Mouse (Mus musculus) erythroblast, embryonic 14.5 days (primary cell): ENCODE data around the gene Trpv2. TPM values are rescaled to one million over a fixed set of nuclear protein-coding genes. Genes with fewer than 3 reads are reported as not detected.

Experiments used
- H3K27me3 ChIP-seq: 2 replicates; pipeline ENCODE4 v1.6.1; 2012; ENCODE audit warnings: inconsistent platforms; ENCODE audit not compliant: control insufficient read depth
- H3K36me3 ChIP-seq: 2 replicates; pipeline ENCODE4 v1.6.1; 2012; ENCODE audit warnings: mild to moderate bottlenecking, inconsistent platforms; ENCODE audit not compliant: control insufficient read depth
- H3K4me1 ChIP-seq: 2 replicates; pipeline ENCODE4 v1.6.1; 2012; ENCODE audit warnings: inconsistent platforms; ENCODE audit not compliant: control insufficient read depth
- H3K4me3 ChIP-seq: replicated peaks from 2 replicates; pipeline ENCODE3; 2012; ENCODE audit warnings: moderate library complexity, mild to moderate bottlenecking, inconsistent platforms
- H3K9me3 ChIP-seq: 2 replicates; pipeline ENCODE4 v1.6.1; 2012; ENCODE audit warnings: low read length, inconsistent platforms, mixed read lengths; ENCODE audit not compliant: control insufficient read depth
- GATA1 ChIP-seq: IDR thresholded peaks from 2 replicates; pipeline ENCODE4 v1.6.1; 2012; ENCODE audit warnings: low read length, inconsistent platforms, mixed read lengths
- TAL1 ChIP-seq: IDR thresholded peaks from 3 replicates; pipeline ENCODE4 v1.6.1; 2012; ENCODE audit warnings: low read length, inconsistent platforms, mixed read lengths
- polyA plus RNA-seq: library from polyadenylated mRNA; stranded (reverse); fragments of >175 nt; gene quantifications from 2 replicates; pipeline ENCODE4 v1.2.3, GENCODE M21; 2012

The Trpv2 gene
- polyA plus RNA-seq, 1 experiment, result 0.04 TPM

DNA sequence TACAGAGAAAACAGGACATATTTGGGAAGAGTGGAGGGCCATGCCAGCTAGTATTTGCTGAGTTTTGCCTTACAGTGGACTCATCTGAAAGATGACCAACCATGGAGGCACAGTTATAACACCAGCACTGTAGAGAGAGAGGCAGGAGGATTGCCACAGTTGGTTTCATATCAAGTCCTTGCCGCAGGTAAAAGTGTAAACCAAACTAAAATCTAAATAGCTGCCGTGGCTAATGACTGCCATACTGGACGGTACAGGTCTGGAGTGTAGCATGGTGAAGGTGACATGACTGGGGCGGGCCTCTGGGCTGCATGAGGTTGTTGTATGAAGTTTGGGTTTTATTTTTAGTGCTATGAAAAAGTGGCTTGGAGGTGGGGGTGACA lies 408 bp downstream of the Trpv2 start:
- Histone ChIP-seq H3K36me3 (no peaks in the 10 kb centered on the region), H3K4me1 (peaks cover 28% of the 10 kb centered on the region), H3K27me3 (peaks cover 11% of the 10 kb centered on the region), H3K9me3 (no peaks in the 10 kb centered on the region), H3K4me3 (no peak overlapping the region)
- no peak for TF ChIP-seq TAL1

DNA sequence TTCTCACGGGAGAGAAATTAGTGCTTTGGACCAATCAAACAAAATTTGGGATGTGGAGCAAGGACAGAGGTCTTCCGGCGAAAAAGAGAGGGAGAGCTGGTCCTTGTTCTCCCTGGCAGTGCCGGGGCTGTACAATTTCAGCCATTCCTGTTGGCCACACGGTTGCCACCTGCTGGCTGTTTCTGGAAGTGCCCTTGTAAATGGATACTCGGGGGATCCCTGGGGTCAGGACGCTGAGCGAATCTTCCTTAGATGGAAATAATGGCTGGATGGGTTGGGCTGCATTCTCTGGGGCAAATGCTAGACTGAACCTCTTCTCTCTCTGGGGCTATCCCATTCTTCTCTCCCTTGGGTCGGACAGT lies 992 bp downstream of the Trpv2 start:
- TF ChIP-seq GATA1 (no peak), TAL1 (no peak)
- Histone ChIP-seq H3K9me3 (no peaks in the 10 kb centered on the region), H3K4me3 (peak overlapping the region; percentile 59), H3K4me1 (peaks cover 30% of the 10 kb centered on the region), H3K36me3 (no peaks in the 10 kb centered on the region), H3K27me3 (peaks cover 11% of the 10 kb centered on the region)

DNA sequence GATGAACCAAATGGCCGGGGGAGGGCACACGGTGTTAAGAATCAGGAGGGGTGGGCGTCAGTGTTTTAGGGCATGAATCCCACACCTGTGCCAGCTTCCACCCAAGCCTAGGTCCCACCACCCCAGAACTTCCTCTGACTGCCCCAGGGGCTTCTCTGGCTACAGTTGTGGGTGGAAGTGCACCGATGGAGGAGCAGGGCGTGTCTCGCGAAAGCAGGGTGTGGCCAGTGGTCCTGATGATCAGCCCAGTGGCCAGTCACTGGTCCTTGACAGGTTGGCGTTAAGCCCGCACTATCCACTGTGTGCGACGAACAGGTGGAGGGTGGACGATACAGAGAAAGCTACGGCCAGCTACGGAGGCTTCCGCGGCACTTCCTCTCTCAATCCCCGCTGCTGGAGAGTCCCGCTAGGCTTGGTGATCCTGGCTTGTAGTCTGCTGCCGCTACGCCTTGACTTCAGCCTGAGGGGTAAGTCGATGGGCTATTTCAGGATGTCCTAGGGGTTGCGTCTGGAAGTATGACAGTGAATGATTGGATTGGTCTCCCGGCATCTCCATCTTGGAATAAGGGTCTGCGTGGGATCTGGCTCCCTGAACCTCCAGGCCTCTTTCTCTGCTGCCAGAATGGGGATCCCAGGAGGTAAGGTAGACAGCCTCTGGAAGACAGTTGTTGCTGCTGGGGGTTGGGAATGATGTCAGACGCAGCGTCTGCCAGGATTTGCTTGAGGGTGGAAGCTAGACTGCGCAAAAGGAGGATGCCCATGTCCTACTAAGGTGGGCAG lies 1.6 kb downstream of the Trpv2 start:
- H3K36me3 ChIP-seq, result no peaks in the 10 kb centered on the region
- H3K27me3 ChIP-seq, result peaks cover 11% of the 10 kb centered on the region
- H3K4me1 ChIP-seq, result peaks cover 34% of the 10 kb centered on the region
- no peaks in the 10 kb centered on the region for H3K9me3 ChIP-seq
- TF ChIP-seq GATA1, result no peak
- no peak for TF ChIP-seq TAL1
- H3K4me3 ChIP-seq, result peak overlapping the region; percentile 59

- peaks cover 11% of the 10 kb centered on the region for H3K27me3 ChIP-seq
- H3K9me3 ChIP-seq, result no peaks in the 10 kb centered on the region
- no peaks in the 10 kb centered on the region for H3K36me3 ChIP-seq
- peak overlapping the region; percentile 59 for H3K4me3 ChIP-seq
- TF ChIP-seq GATA1 (no peak), TAL1 (no peak)
- peaks cover 34% of the 10 kb centered on the region for H3K4me1 ChIP-seq
Measured at GRCm38 (mm10) chr11:62576530-62577152, 2.4 kb downstream of the Trpv2 start.

DNA sequence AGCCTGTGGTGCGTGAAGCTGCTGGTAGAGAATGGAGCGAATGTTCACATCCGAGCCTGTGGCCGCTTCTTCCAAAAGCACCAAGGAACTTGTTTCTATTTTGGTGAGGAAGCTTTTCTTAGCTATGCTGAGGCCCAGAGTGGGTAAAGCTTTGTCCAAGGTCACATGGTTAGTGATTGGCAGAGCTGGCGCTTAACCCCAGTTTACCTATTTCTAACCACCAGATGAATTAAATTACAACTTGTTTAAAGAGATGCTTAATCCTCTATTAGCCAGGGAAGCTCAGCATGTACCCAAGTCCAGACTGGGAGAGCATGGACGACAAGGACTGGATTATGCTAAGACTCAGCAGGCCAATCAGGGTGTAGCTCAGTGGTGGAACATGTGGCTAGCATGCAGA lies 8.7 kb downstream of the Trpv2 start:
- no peaks in the 10 kb centered on the region for H3K36me3 ChIP-seq
- no peaks in the 10 kb centered on the region for H3K9me3 ChIP-seq
- H3K4me1 ChIP-seq, result peaks cover 24% of the 10 kb centered on the region
- TF ChIP-seq GATA1, result no peak
- no peak for TF ChIP-seq TAL1
- H3K4me3 ChIP-seq, result no peak overlapping the region
- no peaks in the 10 kb centered on the region for H3K27me3 ChIP-seq

- Histone ChIP-seq H3K36me3 (no peaks in the 10 kb centered on the region), H3K4me1 (peaks cover 24% of the 10 kb centered on the region), H3K9me3 (no peaks in the 10 kb centered on the region), H3K27me3 (no peaks in the 10 kb centered on the region), H3K4me3 (no peak overlapping the region)
- TF ChIP-seq GATA1, result no peak
- no peak for TF ChIP-seq TAL1
Measured at GRCm38 (mm10) chr11:62584671-62585206, 10.5 kb downstream of the Trpv2 start.

DNA sequence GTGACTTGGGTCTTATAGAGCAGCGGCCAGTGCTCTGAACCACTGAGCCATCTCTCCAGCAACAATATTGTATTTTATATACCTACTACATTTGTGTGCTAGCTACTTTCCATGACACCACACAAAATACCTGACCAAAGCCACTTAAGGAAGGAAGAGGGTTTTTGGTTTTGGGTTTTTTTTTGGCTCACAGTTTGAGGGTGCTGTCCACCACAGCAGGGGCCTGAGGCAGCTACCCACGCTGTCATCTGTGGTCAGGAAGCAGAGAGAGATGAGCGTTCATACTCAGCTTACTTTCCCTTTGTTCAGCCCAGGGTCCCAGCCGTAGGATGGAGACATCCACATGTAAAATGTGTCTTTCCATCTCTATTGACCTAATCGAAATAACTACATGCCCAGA lies 12.7 kb downstream of the Trpv2 start:
- Histone ChIP-seq H3K27me3 (no peaks in the 10 kb centered on the region), H3K4me1 (peaks cover 19% of the 10 kb centered on the region), H3K4me3 (no peak overlapping the region), H3K36me3 (no peaks in the 10 kb centered on the region), H3K9me3 (no peaks in the 10 kb centered on the region)
- TF ChIP-seq TAL1 (no peak), GATA1 (no peak)

- Histone ChIP-seq H3K27me3 (no peaks in the 10 kb centered on the region), H3K4me3 (no peak overlapping the region), H3K36me3 (no peaks in the 10 kb centered on the region), H3K9me3 (no peaks in the 10 kb centered on the region), H3K4me1 (peaks cover 16% of the 10 kb centered on the region)
- no peak for TF ChIP-seq TAL1
- TF ChIP-seq GATA1, result no peak
Measured at GRCm38 (mm10) chr11:62589391-62589790, 15.1 kb downstream of the Trpv2 start.

GRCm38 (mm10) chr11:62591026-62591425 lies 16.7 kb downstream of the Trpv2 start:
- Histone ChIP-seq H3K27me3 (no peaks in the 10 kb centered on the region), H3K4me1 (peaks cover under 1% of the 10 kb centered on the region; the same call in 1 of the 2 replicates), H3K4me3 (no peak overlapping the region), H3K36me3 (no peaks in the 10 kb centered on the region), H3K9me3 (no peaks in the 10 kb centered on the region)
- TF ChIP-seq GATA1 (no peak), TAL1 (no peak)
